Mouse (Mus musculus): ENCODE data around the gene Gtf2f1.

GRCm38 (mm10) chr17:56985656-56986055 is 25.4 kb downstream of the Gtf2f1 start:
- TF ChIP-seq CTCF (IDR thresholded peaks at IDR 0.05; ENCODE audit: borderline replicate concordance, control insufficient read depth, extremely low read depth, insufficient read depth, low read length, poor library complexity), result no peak
- no peak for TF ChIP-seq POLR2A (IDR thresholded peaks at IDR 0.05; ENCODE audit: control insufficient read depth, extremely low read depth, insufficient read depth, low read length, poor library complexity)

Measured in thymus, adult 2 months (tissue).